Mouse (Mus musculus) T-helper 1 cell (primary cell): ENCODE data around the gene Siah3.

Experiments used
- in situ Hi-C: fragments of 300-600 bp; cut with MboI, MseI; formaldehyde crosslinking; loops from one replicate; pipeline ENCODE4 v1.15.1; 2025; ENCODE audit warnings: high pct_unique_total_duplicates

Gene Siah3

DNA sequence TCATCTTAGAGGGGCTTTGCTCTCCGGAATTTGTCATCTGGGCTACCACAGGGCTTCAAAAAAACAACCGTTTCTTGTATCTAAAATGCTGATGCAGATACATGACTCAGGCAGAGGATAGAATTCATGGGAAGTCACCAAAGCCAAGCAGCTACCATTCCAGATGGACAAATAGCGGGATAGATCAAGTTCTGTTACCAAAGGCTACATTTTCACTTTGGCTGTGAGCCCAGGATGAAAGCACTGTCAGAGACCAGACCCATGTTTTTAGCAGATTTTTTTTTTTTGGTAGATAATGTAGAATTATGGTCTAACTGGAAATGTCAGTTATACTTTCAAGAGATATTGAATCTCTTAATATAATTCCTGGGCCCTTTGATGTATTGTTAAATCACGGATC, 7.4 kb downstream of the Siah3 start:
- in situ Hi-C loops, result no loop called here

GRCm38 (mm10) chr14:75468941-75469340, 13.2 kb downstream of the Siah3 start:
- in situ Hi-C loops, result no loop called here

DNA sequence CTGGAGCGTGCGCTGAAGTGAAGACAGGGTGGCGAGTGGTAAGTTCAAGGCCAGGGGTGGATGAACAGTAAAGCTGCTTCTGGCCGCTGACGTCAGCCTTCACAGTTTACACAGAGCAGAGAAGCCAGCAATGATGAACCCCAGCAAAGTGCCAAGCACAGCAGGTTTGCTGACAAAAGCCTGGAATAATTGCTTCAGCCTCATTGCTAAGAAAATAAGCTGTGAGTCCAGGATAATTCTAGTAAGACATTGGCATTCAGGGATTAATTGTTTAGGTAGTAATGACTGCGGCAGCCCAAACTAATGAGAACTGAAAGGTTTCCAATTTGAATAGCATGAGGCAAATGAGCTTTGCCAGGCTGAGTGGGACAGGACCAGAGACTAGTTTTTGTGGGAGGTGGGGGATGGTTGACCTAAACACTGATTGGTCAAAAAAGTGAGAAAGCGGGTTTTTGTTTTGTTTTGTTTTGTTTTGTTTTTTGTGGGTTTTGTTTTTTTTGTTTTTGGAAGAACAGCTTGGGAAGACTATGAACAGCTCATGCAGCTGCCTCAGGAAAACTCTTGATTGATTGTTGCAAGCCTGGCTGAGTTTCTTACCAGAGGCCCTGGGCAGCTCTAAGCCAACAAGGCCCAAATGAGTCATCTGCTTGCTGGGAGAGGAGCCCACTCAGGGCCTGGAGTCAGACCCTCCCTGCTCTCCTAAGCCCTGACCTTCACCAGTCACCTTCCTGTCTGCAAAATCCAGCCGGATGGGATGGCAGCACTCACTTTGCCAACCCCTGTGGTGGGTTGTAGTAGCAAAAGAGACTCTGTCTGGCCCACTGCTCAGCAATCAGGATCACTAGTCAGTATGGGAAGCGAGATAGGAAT, 17.5 kb downstream of the Siah3 start:
- in situ Hi-C loops, result no loop called here

GRCm38 (mm10) chr14:75475887-75476286, 20.1 kb downstream of the Siah3 start:
- in situ Hi-C loops, result no loop called here

GRCm38 (mm10) chr14:75482231-75483175, 26.7 kb downstream of the Siah3 start:
- in situ Hi-C loops, result no loop called here

DNA sequence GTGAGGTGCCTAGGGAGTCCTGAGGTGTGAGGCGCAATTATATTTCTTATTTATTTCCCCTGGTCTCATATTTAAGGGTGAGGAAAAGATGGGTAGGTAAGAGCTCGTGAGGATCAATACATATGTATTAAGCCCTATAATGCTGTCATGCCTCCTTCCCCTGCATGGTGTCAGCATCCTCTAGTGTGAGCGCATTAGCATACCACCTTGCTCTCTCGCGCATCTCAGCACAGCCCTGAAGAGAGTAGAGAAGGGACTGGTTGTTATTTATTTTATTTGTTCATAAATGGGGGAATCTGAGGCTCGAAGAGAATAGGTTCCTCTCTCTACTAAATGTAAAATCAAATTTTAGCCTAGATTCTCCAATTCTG, 27.4 kb downstream of the Siah3 start:
- in situ Hi-C loops, result no loop called here

GRCm38 (mm10) chr14:75487932-75488331, 32.1 kb downstream of the Siah3 start:
- in situ Hi-C loops, result no loop called here

- in situ Hi-C loops, result loop anchor here (10.0 kb wide), 1 partner anchor 541 kb away; no protein-coding TSS in a partner anchor
These were observed 37.9 kb downstream of the Siah3 start for GRCm38 (mm10) chr14:75493555-75494194.

DNA sequence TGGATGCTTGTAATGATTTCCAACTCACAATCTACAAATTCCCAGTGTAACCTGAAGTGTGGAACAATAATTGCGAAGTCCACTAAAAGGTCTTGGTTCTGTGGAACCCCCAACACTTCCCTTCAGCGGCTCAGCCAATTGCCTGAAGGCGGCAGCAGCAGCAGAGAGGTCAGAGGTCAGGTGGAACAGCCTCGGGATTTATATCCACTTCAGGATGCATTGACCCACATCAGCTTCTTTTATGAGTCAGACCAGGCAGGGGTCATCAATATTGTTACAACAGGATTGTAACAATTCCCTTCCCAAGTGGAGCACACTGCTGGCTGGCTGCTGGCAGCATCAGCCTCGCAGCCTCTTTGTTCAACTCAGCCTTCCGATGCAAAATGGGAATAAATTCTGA, 39.1 kb downstream of the Siah3 start:
- in situ Hi-C loops, result loop anchor here (10.0 kb wide), 1 partner anchor 540 kb away; no protein-coding TSS in a partner anchor

DNA sequence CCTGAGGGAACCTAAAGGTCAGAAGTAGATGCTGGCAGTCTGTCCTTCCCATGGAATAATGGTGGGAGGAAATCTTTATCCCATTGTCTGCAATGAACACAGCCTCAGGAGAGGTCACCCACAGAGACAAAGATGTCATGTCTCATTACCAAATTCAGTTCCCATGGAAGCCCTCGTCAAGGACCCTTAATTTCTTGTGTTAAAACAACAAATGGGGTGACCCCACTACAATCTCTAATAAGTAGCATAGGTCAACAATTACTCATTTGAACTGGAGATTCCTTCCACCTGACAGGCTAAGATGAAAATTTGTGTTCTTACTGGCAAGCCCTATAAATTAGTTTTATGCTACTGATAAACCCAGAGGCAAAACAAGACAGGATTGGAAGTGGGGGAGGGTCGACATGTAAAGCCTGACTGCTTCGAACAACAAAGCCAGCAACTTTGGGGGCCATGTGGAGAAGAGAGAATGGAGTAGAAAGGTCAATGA, 45.8 kb downstream of the Siah3 start:
- in situ Hi-C loops, result no loop called here

- in situ Hi-C loops, result no loop called here
These were observed 46.7 kb downstream of the Siah3 start for GRCm38 (mm10) chr14:75502446-75502845.

- in situ Hi-C loops, result no loop called here
These were observed 48.5 kb downstream of the Siah3 start for GRCm38 (mm10) chr14:75504255-75504654.

DNA sequence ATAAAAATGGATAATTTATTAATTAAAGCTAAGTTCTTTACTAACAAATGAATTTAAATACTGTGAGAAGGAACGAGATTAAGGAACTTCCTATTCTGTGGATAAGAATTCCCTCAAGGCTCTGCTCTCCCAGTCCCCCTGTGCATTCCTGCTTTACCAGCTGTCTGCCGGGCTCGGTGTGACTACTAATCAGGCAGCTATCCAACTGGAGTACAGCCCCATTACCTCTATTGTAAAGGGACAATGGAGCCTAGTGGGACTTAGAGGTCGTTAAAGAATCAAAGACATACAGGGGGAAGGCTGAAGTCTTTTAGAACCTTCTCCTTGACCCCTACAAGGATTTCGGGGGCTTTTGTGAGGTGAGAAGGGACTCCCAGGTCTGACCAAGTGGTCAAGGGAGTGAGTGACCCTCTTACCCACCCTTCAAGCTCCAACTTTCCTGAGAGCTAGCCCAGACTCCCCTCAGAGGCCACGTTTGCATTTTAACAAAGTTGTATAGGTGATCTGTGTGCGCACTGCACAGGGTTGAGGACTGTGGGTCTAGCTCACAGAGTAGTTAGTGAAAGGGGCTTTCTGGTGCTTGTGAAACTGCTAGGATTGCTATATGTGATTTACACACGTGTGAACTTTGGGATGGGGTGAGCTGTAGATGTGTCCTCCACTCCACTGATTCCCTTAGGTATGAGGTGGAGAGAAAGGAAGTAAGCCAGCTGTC, 49.5 kb downstream of the Siah3 start:
- in situ Hi-C loops, result no loop called here

GRCm38 (mm10) chr14:75506246-75506645, 50.5 kb downstream of the Siah3 start:
- in situ Hi-C loops, result no loop called here

- in situ Hi-C loops, result loop anchor here (10.0 kb wide), 1 partner anchor 305 kb away; no protein-coding TSS in a partner anchor
These were observed 54.3 kb downstream of the Siah3 start for GRCm38 (mm10) chr14:75510125-75510524.

DNA sequence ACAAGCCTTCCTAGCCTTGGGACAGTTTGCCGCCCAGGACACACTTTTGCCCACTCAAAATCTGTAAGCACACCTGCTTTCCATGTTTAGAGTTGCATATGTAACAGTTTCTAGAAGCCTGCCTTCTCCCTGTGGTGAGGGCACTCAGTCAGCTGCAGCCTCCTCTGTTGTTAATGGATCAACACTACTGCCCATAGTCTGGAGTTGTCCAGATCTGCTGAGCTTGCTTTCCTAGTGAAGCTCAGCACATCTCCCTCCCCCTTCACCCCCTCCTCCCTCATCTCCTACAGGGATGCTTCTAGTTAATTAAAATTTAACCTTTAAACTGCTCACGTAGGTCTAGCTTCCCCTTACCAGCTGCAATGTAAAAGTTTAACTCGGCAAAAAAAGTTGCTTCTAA, 57.2 kb downstream of the Siah3 start:
- in situ Hi-C loops, result loop anchor here (10.0 kb wide), 1 partner anchor 302 kb away; no protein-coding TSS in a partner anchor

- in situ Hi-C loops, result loop anchor here (10.0 kb wide), 1 partner anchor 299 kb away; no protein-coding TSS in a partner anchor
These were observed 60.4 kb downstream of the Siah3 start for GRCm38 (mm10) chr14:75516161-75516560.

DNA sequence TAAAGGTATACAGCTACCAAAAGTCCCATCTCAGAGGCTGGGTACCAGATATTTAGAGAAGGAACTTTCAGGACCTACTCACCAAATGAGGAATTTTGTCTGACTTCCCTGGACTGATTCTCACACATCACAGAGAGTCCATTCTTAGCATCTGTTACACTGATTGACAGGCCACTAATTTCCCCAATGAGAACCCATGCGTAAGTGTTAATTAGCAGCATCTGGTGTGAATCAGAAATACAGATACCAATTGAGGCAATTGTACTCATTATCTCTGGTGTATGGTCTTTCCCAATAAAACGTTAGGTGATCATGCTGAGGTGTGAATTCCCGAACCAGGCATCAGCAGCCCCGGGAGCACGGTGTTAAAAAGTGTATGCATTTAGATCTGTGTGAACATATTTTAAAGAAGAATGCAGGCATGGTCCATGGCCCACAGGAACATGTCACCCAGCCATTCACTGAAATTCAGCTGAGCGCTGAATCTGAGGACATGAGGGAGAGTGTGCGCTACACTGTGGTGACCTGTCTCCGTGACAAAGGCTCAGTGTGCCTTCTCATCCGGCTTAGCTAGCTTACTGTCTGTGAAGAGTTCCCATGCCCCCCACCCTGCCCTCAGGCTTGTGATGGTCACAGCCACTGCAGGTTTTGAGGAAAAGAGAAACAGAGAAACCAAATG, 61.3 kb downstream of the Siah3 start:
- in situ Hi-C loops, result loop anchor here (10.0 kb wide), 1 partner anchor 298 kb away; no protein-coding TSS in a partner anchor

GRCm38 (mm10) chr14:75518196-75518887, 62.6 kb downstream of the Siah3 start:
- in situ Hi-C loops, result loop anchor here (10.0 kb wide), 1 partner anchor 296 kb away; no protein-coding TSS in a partner anchor
